Mouse (Mus musculus) embryonic facial prominence, embryonic 11.5 days (tissue): ENCODE measurements around the gene Upk3a. TPM values are rescaled to one million over a fixed set of nuclear protein-coding genes. Genes with fewer than 3 reads are reported as not detected.

Source experiments
- ATAC-seq: fragments of 200-750 bp; cut with Nextera tagmentation; replicated peaks from 2 replicates; pipeline ENCODE4 v1.8.0; 2017; ENCODE audit warnings: low read depth; ENCODE audit not compliant: insufficient number of reproducible peaks, low FRiP score, low TSS enrichment
- DNase-seq: peaks from one replicate; pipeline ENCODE4 v3.0.0-alpha.2; 2015; ENCODE audit warnings: low spot score
- H3K27ac ChIP-seq: fragments of 300-500 bp; sonication (generic); replicated peaks from 2 replicates; pipeline ENCODE4 v1.5.1; 2014; ENCODE audit warnings: mild to moderate bottlenecking, low read depth, low read length, control low read depth
- H3K27me3 ChIP-seq: fragments of 300-500 bp; sonication (generic); 2 replicates; pipeline ENCODE4 v1.6.1; 2014; ENCODE audit warnings: mild to moderate bottlenecking, low read length, moderate library complexity, mixed read lengths; ENCODE audit not compliant: control insufficient read depth, insufficient read depth
- H3K36me3 ChIP-seq: fragments of 300-500 bp; sonication (generic); replicated peaks from 2 replicates; pipeline ENCODE4 v1.6.1; 2014; ENCODE audit warnings: low read depth, mild to moderate bottlenecking, low read length, moderate library complexity, mixed read lengths; ENCODE audit not compliant: control insufficient read depth, insufficient read depth
- H3K4me1 ChIP-seq: fragments of 300-500 bp; sonication (generic); 2 replicates; pipeline ENCODE4 v1.6.1; 2014; ENCODE audit warnings: low read length, mixed read lengths; ENCODE audit not compliant: control insufficient read depth, insufficient read depth
- H3K4me2 ChIP-seq: fragments of 300-500 bp; sonication (generic); 2 replicates; pipeline ENCODE4 v1.6.1; 2014; ENCODE audit warnings: low read depth, mild to moderate bottlenecking, control low read depth, low read length, moderate library complexity
- H3K4me3 ChIP-seq: fragments of 300-500 bp; sonication (generic); 2 replicates; pipeline ENCODE4 v1.5.1; 2014; ENCODE audit warnings: low read depth, low read length, control low read depth
- H3K9ac ChIP-seq: fragments of 300-500 bp; sonication (generic); replicated peaks from 2 replicates; pipeline ENCODE4 v1.6.1; 2014; ENCODE audit warnings: mild to moderate bottlenecking, control low read depth, low read length
- H3K9me3 ChIP-seq: fragments of 300-500 bp; sonication (generic); replicated peaks from 2 replicates; pipeline ENCODE4 v1.6.1; 2016; ENCODE audit warnings: mild to moderate bottlenecking, low read length, inconsistent platforms, mixed read lengths; ENCODE audit not compliant: control insufficient read depth
- WGBS: fragments of 180-500 bp; shearing (Covaris S2); extraction: QIAGEN DNeasy Blood & Tissue Kit; methylation state at CpG from one replicate; pipeline ENCODE4 v1.1.7; 2014; 5-methylcytosine and 5-hydroxymethylcytosine counted together
- polyA plus RNA-seq: library from polyadenylated mRNA; unstranded; fragments of >200 nt; fragmentation: Nextera tagmentation; extraction: Ambion mirVana; gene quantifications from 2 replicates; pipeline ENCODE4 v1.2.1, GENCODE M21; 2014

Gene Upk3a
- polyA plus RNA-seq, result not detected in 2 replicates

GRCm38 (mm10) chr15:85016951-85017664 lies at the start of gene Upk3a:
Gene Upk3a (plus strand): TSS chr15:85017141.
- ATAC-seq (0 out of 2 replicates have a peak, but pooled peaks have one; percentile 42), DNase-seq (peak; percentile 26)
- Histone ChIP-seq H3K4me2 (no peak within 1 kb of the TSS), H3K4me3 (no peak within 1 kb of the TSS), H3K4me1 (no peaks in the 10 kb centered on the region), H3K36me3 (no peaks in the 10 kb centered on the region), H3K9me3 (no peaks in the 10 kb centered on the region), H3K27ac (no peak within 1 kb of the TSS), H3K27me3 (peaks cover 3% of the 10 kb centered on the region), H3K9ac (no peak within 1 kb of the TSS)
- WGBS, result 9% methylated on average over 21 of the region's 21 CpGs

DNA sequence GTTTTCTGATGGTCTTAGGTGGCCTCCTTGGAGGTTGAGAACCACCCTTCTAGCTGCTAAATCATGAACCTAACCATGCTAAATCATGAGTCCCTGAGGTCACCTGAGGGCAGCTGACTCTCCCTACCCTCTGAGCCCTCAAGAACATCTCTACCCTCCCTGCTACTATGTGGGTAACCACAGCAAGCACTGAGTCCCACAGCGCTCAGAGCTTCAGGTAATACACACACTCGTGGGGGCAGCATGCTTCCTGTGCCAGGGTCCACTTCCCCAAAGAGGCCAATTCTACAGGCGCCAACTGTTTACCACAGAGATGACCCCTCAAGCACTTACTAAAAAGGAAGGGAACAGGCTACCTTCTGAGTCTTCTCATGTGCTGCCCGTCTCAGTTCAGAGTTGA lies 48.4 kb upstream of the Upk3a start:
- Histone ChIP-seq H3K27ac (no peak overlapping the region), H3K27me3 (no peaks in the 10 kb centered on the region), H3K9me3 (no peaks in the 10 kb centered on the region), H3K9ac (no peak overlapping the region), H3K36me3 (no peaks in the 10 kb centered on the region), H3K4me3 (no peak overlapping the region), H3K4me2 (no peak overlapping the region), H3K4me1 (no peaks in the 10 kb centered on the region)
- ATAC-seq, result no peak
- WGBS, result 86% methylated on average over 4 of the region's 4 CpGs
- no peak for DNase-seq

DNA sequence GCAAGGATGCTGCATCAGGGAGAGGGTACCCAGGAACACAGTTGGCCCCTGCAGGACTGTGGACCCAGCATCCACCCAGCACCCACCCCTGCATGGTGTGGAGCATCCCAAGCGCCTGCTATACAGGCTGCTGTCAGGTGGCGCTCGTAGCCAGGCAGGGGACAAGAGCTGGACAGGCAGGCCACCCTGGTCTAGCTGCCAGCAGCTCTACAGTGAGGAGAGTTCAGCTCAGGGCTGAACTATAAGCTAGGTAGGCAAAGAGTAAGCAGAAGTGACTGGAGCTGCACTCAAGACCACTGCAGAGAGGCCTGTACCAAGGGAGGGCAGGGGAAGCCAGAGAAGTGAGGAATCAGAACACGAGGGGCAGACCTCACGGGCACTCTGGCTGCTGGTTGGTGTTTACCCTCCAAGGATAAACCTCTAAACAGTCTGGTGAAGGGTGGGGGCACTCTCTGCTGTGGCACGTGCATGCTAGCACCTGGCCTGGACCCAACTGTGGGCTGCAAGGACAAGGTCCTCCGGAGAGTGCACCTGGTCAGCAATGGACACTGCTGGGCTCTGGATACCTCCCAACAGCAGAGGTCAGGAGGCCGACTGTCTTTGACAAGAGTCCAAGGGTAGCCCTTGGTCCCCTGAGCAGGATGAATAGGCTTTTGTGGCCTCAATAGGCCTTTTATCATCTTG lies 43.9 kb upstream of the Upk3a start:
- no peak overlapping the region for H3K4me3 ChIP-seq
- H3K36me3 ChIP-seq, result no peaks in the 10 kb centered on the region
- no peaks in the 10 kb centered on the region for H3K9me3 ChIP-seq
- DNase-seq (no peak), ATAC-seq (no peak)
- no peaks in the 10 kb centered on the region for H3K4me1 ChIP-seq
- no peaks in the 10 kb centered on the region for H3K27me3 ChIP-seq
- no peak overlapping the region for H3K9ac ChIP-seq
- H3K4me2 ChIP-seq, result no peak overlapping the region
- H3K27ac ChIP-seq, result no peak overlapping the region
- whole genome bisulfite sequencing, result 53% methylated on average over 8 of the region's 8 CpGs

DNA sequence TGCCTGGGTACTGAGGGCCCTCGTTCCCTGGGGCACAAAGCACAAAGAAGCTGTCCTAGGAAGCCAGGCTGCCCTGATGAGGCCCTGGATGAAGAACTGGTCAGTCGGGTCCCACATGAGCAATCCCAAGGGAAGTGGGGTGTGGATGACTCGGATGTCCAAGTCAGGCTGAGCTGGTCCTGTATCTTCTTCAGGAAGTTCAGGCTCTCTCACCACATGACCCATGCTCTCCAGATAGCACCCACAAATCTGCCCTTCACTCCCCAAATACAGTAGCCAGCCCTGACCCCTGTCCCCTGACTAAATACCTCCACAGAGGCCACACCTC lies 43.4 kb upstream of the Upk3a start:
- whole genome bisulfite sequencing, result 19% methylated on average over 3 of the region's 3 CpGs
- H3K27me3 ChIP-seq, result no peaks in the 10 kb centered on the region
- H3K27ac ChIP-seq, result no peak overlapping the region
- H3K9ac ChIP-seq, result no peak overlapping the region
- no peaks in the 10 kb centered on the region for H3K4me1 ChIP-seq
- no peak for ATAC-seq
- H3K36me3 ChIP-seq, result no peaks in the 10 kb centered on the region
- no peak for DNase-seq
- no peak overlapping the region for H3K4me3 ChIP-seq
- H3K4me2 ChIP-seq, result no peak overlapping the region
- no peaks in the 10 kb centered on the region for H3K9me3 ChIP-seq

- H3K4me3 ChIP-seq, result no peak overlapping the region
- ATAC-seq (no peak), DNase-seq (no peak)
- H3K27me3 ChIP-seq, result no peaks in the 10 kb centered on the region
- H3K4me1 ChIP-seq, result no peaks in the 10 kb centered on the region
- 33% methylated on average over 4 of the region's 4 CpGs for WGBS
- no peak overlapping the region for H3K4me2 ChIP-seq
- no peaks in the 10 kb centered on the region for H3K36me3 ChIP-seq
- H3K9me3 ChIP-seq, result no peaks in the 10 kb centered on the region
- no peak overlapping the region for H3K27ac ChIP-seq
- H3K9ac ChIP-seq, result no peak overlapping the region
These were observed 41.2 kb upstream of the Upk3a start for GRCm38 (mm10) chr15:84975729-84976128.

DNA sequence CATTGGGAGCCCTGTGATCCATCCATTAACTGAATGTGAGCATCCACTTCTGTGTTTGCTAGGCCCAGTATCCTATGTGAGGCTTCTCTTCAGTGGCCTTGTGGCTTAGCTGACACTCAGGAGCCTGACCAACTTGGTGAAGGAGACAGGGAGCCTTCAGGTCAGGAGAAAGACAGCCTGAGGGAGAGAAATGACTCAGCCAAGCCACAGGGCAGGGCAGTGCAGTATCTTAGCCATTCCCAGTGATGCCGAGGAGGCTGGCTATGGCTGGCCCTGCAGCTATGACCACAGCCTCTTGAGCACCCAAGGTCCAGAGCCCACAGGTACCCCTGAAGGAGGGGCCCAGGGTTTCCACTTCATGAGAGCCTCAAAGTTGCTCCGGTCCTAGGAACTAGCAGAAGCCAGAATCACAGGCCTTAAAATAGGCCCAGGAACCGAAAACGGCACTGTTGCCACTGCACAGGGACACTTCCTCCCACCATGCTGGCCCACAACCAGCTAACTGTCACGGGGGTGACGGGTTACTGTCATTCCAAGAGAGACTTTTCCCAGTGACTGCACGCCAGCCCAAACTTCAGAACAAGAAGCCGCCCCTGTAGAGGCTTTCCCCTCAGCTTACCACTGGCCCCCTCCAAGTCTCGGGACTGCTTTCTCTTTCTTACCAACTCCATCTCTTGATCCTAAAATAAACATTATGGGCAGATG lies 35.2 kb upstream of the Upk3a start:
- Histone ChIP-seq H3K36me3 (no peaks in the 10 kb centered on the region), H3K9me3 (no peaks in the 10 kb centered on the region), H3K4me1 (no peaks in the 10 kb centered on the region), H3K27me3 (no peaks in the 10 kb centered on the region), H3K27ac (no peak overlapping the region), H3K4me3 (no peak overlapping the region), H3K4me2 (no peak overlapping the region), H3K9ac (no peak overlapping the region)
- 86% methylated on average over 9 of the region's 9 CpGs for WGBS
- ATAC-seq, result no peak
- no peak for DNase-seq

DNA sequence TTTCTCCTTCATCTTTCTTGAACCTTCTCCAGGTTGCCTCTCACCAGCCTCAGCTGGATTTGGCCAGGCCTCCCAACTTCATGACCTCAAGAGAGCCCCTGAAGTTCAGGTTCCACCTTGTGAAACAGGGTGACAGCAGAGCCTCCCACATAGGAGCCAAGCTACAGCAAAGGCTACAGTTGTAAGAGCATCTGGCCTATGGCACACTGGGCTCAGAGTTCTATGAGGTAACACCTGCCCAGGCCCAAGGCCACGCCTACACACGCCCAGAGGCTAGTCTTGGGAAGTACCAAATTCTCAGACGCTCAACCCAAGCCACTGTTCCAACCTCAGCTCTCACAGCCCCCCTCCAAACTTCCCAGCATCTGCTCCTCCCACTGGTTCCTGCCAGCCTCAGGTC lies 34.1 kb upstream of the Upk3a start:
- DNase-seq (no peak), ATAC-seq (no peak)
- no peak overlapping the region for H3K4me3 ChIP-seq
- no peak overlapping the region for H3K9ac ChIP-seq
- WGBS, result 79% methylated on average over 3 of the region's 3 CpGs
- H3K27ac ChIP-seq, result no peak overlapping the region
- no peaks in the 10 kb centered on the region for H3K36me3 ChIP-seq
- no peak overlapping the region for H3K4me2 ChIP-seq
- no peaks in the 10 kb centered on the region for H3K4me1 ChIP-seq
- H3K27me3 ChIP-seq, result no peaks in the 10 kb centered on the region
- H3K9me3 ChIP-seq, result no peaks in the 10 kb centered on the region

GRCm38 (mm10) chr15:84983721-84984120 lies 33.2 kb upstream of the Upk3a start:
- no peak for ATAC-seq
- no peak overlapping the region for H3K4me2 ChIP-seq
- no peak overlapping the region for H3K9ac ChIP-seq
- 80% methylated on average over 7 of the region's 7 CpGs for WGBS
- no peaks in the 10 kb centered on the region for H3K4me1 ChIP-seq
- H3K9me3 ChIP-seq, result no peaks in the 10 kb centered on the region
- no peaks in the 10 kb centered on the region for H3K27me3 ChIP-seq
- H3K27ac ChIP-seq, result no peak overlapping the region
- no peaks in the 10 kb centered on the region for H3K36me3 ChIP-seq
- no peak overlapping the region for H3K4me3 ChIP-seq
- no peak for DNase-seq
